Mouse (Mus musculus): ENCODE data around the gene Rassf8.

Gene Rassf8

GRCm38 (mm10) chr6:145747671-145748640 lies 1.4 kb downstream of the Rassf8 start:
- DNase-seq (ENCODE audit: low read depth), result no peak

GRCm38 (mm10) chr6:145750394-145750793 lies 3.8 kb downstream of the Rassf8 start:
- no peak for DNase-seq (ENCODE audit: low read depth)

GRCm38 (mm10) chr6:145753296-145753695 lies 6.7 kb downstream of the Rassf8 start:
- no peak for DNase-seq (ENCODE audit: low read depth)

GRCm38 (mm10) chr6:145754416-145754815 lies 7.9 kb downstream of the Rassf8 start:
- DNase-seq (ENCODE audit: low read depth), result no peak

- no peak for DNase-seq (ENCODE audit: low read depth)
Observed at GRCm38 (mm10) chr6:145755942-145756639, 9.5 kb downstream of the Rassf8 start.

- no peak for DNase-seq (ENCODE audit: low read depth)
Observed at GRCm38 (mm10) chr6:145756640-145757005, 10.1 kb downstream of the Rassf8 start.

GRCm38 (mm10) chr6:145757346-145757745 lies 10.8 kb downstream of the Rassf8 start:
- no peak for DNase-seq (ENCODE audit: low read depth)

- no peak for DNase-seq (ENCODE audit: low read depth)
Observed at GRCm38 (mm10) chr6:145758685-145759084, 12.1 kb downstream of the Rassf8 start.

- DNase-seq (ENCODE audit: low read depth), result no peak
Observed at GRCm38 (mm10) chr6:145759432-145759831, 12.9 kb downstream of the Rassf8 start.

- no peak for DNase-seq (ENCODE audit: low read depth)
Observed at GRCm38 (mm10) chr6:145760246-145761016, 13.9 kb downstream of the Rassf8 start.

- no peak for DNase-seq (ENCODE audit: low read depth)
Observed at GRCm38 (mm10) chr6:145761151-145761935, 14.8 kb downstream of the Rassf8 start.

- DNase-seq (ENCODE audit: low read depth), result no peak
Observed at GRCm38 (mm10) chr6:145762016-145762415, 15.5 kb downstream of the Rassf8 start.

- no peak for DNase-seq (ENCODE audit: low read depth)
Observed at GRCm38 (mm10) chr6:145763051-145763450, 16.5 kb downstream of the Rassf8 start.

GRCm38 (mm10) chr6:145765011-145765410 lies 18.5 kb downstream of the Rassf8 start:
- DNase-seq (ENCODE audit: low read depth), result no peak

- DNase-seq (ENCODE audit: low read depth), result no peak
Observed at GRCm38 (mm10) chr6:145766971-145767370, 20.4 kb downstream of the Rassf8 start.

- DNase-seq (ENCODE audit: low read depth), result no peak
Observed at GRCm38 (mm10) chr6:145767637-145768036, 21.1 kb downstream of the Rassf8 start.

- no peak for DNase-seq (ENCODE audit: low read depth)
Observed at GRCm38 (mm10) chr6:145768671-145769292, 22.2 kb downstream of the Rassf8 start.

- DNase-seq (ENCODE audit: low read depth), result no peak
Observed at GRCm38 (mm10) chr6:145769855-145770254, 23.3 kb downstream of the Rassf8 start.

- DNase-seq (ENCODE audit: low read depth), result no peak
Observed at GRCm38 (mm10) chr6:145770272-145771000, 23.9 kb downstream of the Rassf8 start.

- no peak for DNase-seq (ENCODE audit: low read depth)
Observed at GRCm38 (mm10) chr6:145774436-145774835, 27.9 kb downstream of the Rassf8 start.
